Mouse (Mus musculus): ENCODE data around the gene Klk6. TPM values are rescaled to one million over a fixed set of nuclear protein-coding genes. Genes with fewer than 3 reads are reported as not detected.

Gene Klk6
- polyA plus RNA-seq, 1 experiment from 2014 or later: not detected

DNA sequence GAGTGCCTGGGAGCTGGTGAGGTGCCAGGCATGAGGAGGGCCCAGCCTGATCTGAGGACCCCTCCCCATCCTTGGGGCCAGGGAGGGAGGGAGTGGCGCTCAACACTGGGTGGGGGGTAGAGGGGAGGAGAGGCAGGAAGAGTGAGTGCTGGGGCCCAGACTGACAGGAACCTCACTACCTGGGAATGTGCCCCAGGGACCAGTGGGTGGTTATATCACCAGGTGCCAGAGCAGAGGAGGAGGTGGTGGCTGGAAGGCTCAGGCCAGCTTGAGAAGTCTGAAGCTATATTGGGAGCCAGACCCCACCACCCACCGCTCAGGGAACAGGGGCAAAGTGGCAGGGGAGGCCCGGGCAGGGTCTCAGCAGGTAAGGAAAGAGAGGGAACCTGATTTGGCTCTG lies 17.4 kb downstream of the Klk6 start, which contains the start of gene Klk5:
TSS of gene Klk5 (plus strand) at position 271 of the 400 bp plus-strand sequence.
- no peak for ATAC-seq
- Histone ChIP-seq H3K27me3 (replicated peaks; ENCODE audit: insufficient read depth, low read length) (no peaks in the 10 kb centered on the region), H3K36me3 (ENCODE audit: insufficient read depth, low read length) (no peaks in the 10 kb centered on the region), H3K9ac (replicated peaks; ENCODE audit: low read depth) (no peak within 1 kb of the TSS), H3K9me3 (ENCODE audit: low read length) (no peaks in the 10 kb centered on the region), H3K27ac (ENCODE audit: low read length) (no peak within 1 kb of the TSS), H3K4me2 (replicated peaks; ENCODE audit: low read depth, low read length) (no peak within 1 kb of the TSS), H3K4me3 (ENCODE audit: low read depth, low read length) (no peak within 1 kb of the TSS), H3K4me1 (ENCODE audit: insufficient read depth, low read depth, low read length) (no peaks in the 10 kb centered on the region)
- no peak for TF ChIP-seq CTCF (IDR thresholded peaks at IDR 0.05)
- no peak for TF ChIP-seq EP300 (IDR thresholded peaks at IDR 0.05)
- no peak for DNase-seq (ENCODE audit: low spot score)
- 66% methylated on average over 3 of the region's 3 CpGs for WGBS

DNA sequence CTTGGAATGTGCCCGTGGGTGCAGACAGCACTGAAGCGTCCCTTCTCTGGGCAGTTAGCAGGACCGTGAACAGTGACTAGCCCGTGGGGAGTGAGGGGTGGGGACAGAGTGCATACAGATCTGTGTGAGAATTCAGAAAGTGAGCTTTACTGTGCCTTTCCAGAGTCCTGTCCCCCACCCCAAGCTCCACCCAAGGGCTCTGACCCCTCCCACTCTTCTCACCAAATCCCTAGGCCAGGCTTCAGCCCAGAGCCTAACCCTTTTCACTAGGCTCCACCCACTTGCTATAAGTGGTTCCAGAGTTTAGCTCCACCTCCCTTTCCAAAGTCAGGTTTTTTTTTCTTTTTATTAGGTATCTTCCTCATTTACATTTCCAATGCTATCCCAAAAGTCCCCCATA lies 19.5 kb downstream of the Klk6 start:
- no peaks in the 10 kb centered on the region for H3K9me3 ChIP-seq (ENCODE audit: low read length)
- no peak overlapping the region for H3K4me2 ChIP-seq (replicated peaks; ENCODE audit: low read depth, low read length)
- 83% methylated on average over 4 of the region's 4 CpGs for WGBS
- no peak for DNase-seq (ENCODE audit: low spot score)
- TF ChIP-seq CTCF (IDR thresholded peaks at IDR 0.05): no peak
- H3K4me1 ChIP-seq (ENCODE audit: insufficient read depth, low read depth, low read length): no peaks in the 10 kb centered on the region
- H3K36me3 ChIP-seq (ENCODE audit: insufficient read depth, low read length): no peaks in the 10 kb centered on the region
- no peak overlapping the region for H3K27ac ChIP-seq (ENCODE audit: low read length)
- H3K27me3 ChIP-seq (replicated peaks; ENCODE audit: insufficient read depth, low read length): no peaks in the 10 kb centered on the region
- ATAC-seq: no peak
- no peak overlapping the region for H3K4me3 ChIP-seq (ENCODE audit: low read depth, low read length)
- H3K9ac ChIP-seq (replicated peaks; ENCODE audit: low read depth): no peak overlapping the region

DNA sequence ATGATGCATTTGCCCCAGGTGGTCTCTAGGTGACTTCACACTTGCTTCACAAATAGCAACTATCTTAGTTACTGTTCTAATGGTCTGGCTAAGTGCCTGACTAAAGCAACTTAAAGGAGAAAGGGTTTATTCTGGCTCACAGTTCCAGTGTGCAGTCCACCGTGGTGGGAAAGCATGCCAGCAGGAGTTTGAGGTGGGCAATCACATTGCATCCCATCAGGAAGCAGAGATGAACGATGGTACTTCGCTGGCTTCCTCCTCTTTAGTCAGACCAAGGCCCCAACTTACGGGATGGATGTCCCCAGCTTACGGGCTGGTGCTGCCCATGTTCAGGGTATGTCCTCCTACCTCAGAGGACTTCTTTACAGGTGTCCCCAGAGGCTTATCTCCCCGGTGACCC lies 27.3 kb downstream of the Klk6 start:
- Histone ChIP-seq H3K36me3 (ENCODE audit: insufficient read depth, low read length) (no peaks in the 10 kb centered on the region), H3K4me2 (replicated peaks; ENCODE audit: low read depth, low read length) (no peak overlapping the region), H3K27me3 (replicated peaks; ENCODE audit: insufficient read depth, low read length) (no peaks in the 10 kb centered on the region), H3K4me1 (ENCODE audit: insufficient read depth, low read depth, low read length) (no peaks in the 10 kb centered on the region), H3K9ac (replicated peaks; ENCODE audit: low read depth) (no peak overlapping the region), H3K27ac (ENCODE audit: low read length) (no peak overlapping the region), H3K9me3 (ENCODE audit: low read length) (no peaks in the 10 kb centered on the region), H3K4me3 (ENCODE audit: low read depth, low read length) (no peak overlapping the region)
- no peak for ATAC-seq
- DNase-seq (ENCODE audit: low spot score): no peak
- TF ChIP-seq EP300 (IDR thresholded peaks at IDR 0.05): no peak
- TF ChIP-seq CTCF (IDR thresholded peaks at IDR 0.05): no peak
- 84% methylated on average over 6 of the region's 6 CpGs for WGBS

DNA sequence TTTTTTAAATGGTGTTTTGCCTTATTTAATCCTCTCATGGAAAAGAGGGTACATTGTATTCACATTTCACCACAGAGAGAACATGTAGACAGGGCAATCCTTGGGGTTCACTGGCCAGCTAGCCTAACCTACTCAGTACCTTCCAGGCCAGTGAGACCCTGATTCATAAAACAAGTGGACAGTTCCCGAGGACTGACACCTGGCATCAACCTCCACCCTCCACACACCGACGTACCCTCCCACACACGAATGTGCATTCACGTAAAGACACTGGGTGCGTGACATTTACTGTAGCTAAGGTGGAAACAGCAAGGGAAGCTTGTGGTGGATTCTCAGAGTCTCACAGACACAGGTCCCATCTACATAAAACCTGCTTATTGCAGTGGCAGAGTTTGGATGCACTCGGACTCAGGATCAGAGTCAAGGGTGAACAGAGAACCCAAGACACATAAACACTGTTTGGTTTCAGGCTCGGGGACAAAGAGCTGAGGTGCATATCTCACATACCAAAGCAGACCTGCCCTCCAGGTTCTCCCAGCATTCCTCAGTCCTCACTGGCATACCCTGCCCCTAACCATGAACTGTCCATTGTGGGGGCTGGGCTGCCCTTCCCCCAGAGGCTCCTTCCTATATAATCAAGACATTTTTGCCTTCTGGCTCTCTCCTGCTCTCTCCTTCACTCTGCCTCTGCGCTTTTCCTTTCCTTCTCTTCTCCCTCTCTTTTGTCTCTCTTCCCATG lies 30.5 kb downstream of the Klk6 start:
- H3K27ac ChIP-seq (ENCODE audit: low read length): no peak overlapping the region
- WGBS: 56% methylated on average over 9 of the region's 9 CpGs
- no peaks in the 10 kb centered on the region for H3K36me3 ChIP-seq (ENCODE audit: insufficient read depth, low read length)
- H3K9me3 ChIP-seq (ENCODE audit: low read length): no peaks in the 10 kb centered on the region
- H3K27me3 ChIP-seq (replicated peaks; ENCODE audit: insufficient read depth, low read length): no peaks in the 10 kb centered on the region
- TF ChIP-seq CTCF (IDR thresholded peaks at IDR 0.05): no peak
- TF ChIP-seq EP300 (IDR thresholded peaks at IDR 0.05): no peak
- H3K4me3 ChIP-seq (ENCODE audit: low read depth, low read length): no peak overlapping the region
- DNase-seq (ENCODE audit: low spot score) (no peak), ATAC-seq (peak; percentile 50; the same call in 1 of the 2 replicates)
- H3K4me2 ChIP-seq (replicated peaks; ENCODE audit: low read depth, low read length): no peak overlapping the region
- H3K4me1 ChIP-seq (ENCODE audit: insufficient read depth, low read depth, low read length): no peaks in the 10 kb centered on the region
- H3K9ac ChIP-seq (replicated peaks; ENCODE audit: low read depth): no peak overlapping the region

DNA sequence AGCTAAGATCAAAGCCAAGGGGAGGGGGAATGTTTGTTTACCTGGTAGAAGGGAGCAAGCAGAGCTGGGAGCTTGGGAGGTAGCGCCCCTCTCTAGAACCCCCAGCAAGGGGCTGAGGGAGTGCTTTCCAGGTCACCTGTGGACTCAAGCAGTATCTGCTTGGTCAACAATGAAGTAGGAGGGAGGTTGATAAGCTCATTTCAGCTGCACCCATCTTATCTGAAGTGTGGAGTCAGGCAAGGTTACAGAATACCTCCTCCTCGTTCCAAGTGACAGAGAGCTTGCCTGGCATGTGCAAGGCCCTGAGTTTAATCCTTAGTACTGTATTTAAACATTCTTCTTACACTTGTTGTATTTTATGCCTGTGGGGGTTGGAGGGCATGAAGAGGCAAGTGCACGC lies 31.4 kb downstream of the Klk6 start:
- H3K4me2 ChIP-seq (replicated peaks; ENCODE audit: low read depth, low read length): no peak overlapping the region
- peak; percentile 80 for ATAC-seq
- no peak overlapping the region for H3K9ac ChIP-seq (replicated peaks; ENCODE audit: low read depth)
- no peaks in the 10 kb centered on the region for H3K4me1 ChIP-seq (ENCODE audit: insufficient read depth, low read depth, low read length)
- no peaks in the 10 kb centered on the region for H3K9me3 ChIP-seq (ENCODE audit: low read length)
- TF ChIP-seq EP300 (IDR thresholded peaks at IDR 0.05) (no peak), CTCF (IDR thresholded peaks at IDR 0.05) (no peak)
- no peaks in the 10 kb centered on the region for H3K27me3 ChIP-seq (replicated peaks; ENCODE audit: insufficient read depth, low read length)
- H3K27ac ChIP-seq (ENCODE audit: low read length): peak overlapping the region; percentile 11; the same call in 1 of the 2 replicates
- H3K36me3 ChIP-seq (ENCODE audit: insufficient read depth, low read length): no peaks in the 10 kb centered on the region
- peak; percentile 5 for DNase-seq (ENCODE audit: low spot score)
- H3K4me3 ChIP-seq (ENCODE audit: low read depth, low read length): no peak overlapping the region
- WGBS: 32% methylated on average over 3 of the region's 3 CpGs

DNA sequence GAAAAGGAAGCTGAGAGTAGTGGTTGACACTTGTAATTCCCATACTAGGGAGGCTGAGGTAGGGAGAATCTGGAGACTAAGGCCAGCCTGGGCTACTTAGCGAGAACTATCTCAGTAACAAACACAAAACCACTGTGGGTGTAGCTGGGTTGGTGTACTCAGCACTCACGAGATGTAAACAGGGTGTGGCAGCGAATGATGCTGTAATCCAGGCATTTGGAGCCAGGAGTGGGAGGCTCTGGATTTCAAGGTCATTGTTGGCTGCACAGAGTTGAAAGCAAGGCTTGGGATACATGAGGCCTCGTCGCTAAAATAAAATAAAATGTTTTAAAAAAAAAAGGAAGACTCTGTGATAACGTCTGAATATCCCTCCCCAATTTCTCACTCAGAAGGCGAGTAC lies 32.0 kb downstream of the Klk6 start:
- ATAC-seq: no peak
- Histone ChIP-seq H3K9me3 (ENCODE audit: low read length) (no peaks in the 10 kb centered on the region), H3K4me1 (ENCODE audit: insufficient read depth, low read depth, low read length) (no peaks in the 10 kb centered on the region), H3K4me2 (replicated peaks; ENCODE audit: low read depth, low read length) (no peak overlapping the region), H3K27ac (ENCODE audit: low read length) (peak overlapping the region; percentile 11; the same call in 1 of the 2 replicates), H3K4me3 (ENCODE audit: low read depth, low read length) (no peak overlapping the region), H3K36me3 (ENCODE audit: insufficient read depth, low read length) (no peaks in the 10 kb centered on the region), H3K27me3 (replicated peaks; ENCODE audit: insufficient read depth, low read length) (no peaks in the 10 kb centered on the region), H3K9ac (replicated peaks; ENCODE audit: low read depth) (no peak overlapping the region)
- 69% methylated on average over 7 of the region's 7 CpGs for WGBS
- TF ChIP-seq CTCF (IDR thresholded peaks at IDR 0.05) (no peak), EP300 (IDR thresholded peaks at IDR 0.05) (no peak)
- peak; percentile 5 for DNase-seq (ENCODE audit: low spot score)
